Mouse (Mus musculus): ENCODE results near the gene Gm11213. TPM values are rescaled to one million over a fixed set of nuclear protein-coding genes. Genes with fewer than 3 reads are reported as not detected.

Gene Gm11213
- total and polyA plus RNA-seq, 3 experiments: not detected

DNA sequence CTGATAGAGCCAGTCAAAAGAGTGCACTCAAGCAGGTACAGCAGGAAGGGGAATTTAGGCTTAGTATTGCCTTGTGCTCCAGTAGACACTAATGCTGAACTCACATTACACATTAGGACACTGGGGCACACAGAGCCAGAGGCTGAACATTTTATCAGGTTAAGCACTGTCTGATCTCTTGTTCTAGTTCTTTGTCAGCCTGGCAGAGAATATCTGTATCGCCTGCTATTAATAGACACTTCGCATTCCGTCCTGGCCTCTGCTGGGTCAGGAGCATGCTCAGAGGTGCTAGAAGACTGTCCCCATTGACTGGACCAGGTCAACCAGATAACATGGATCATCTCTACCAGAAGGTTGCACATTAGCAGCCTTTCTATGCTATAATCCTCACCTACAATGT, 484 bp upstream of the Gm11213 start:
- no peak for TF ChIP-seq CTCF (IDR thresholded peaks at IDR 0.05; ENCODE audit: low read depth, low read length)
- no peak for TF ChIP-seq POLR2AphosphoS5 (IDR thresholded peaks at IDR 0.05; ENCODE audit: insufficient replicate concordance, low read depth, low read length)
- TF ChIP-seq GATA2 (IDR thresholded peaks at IDR 0.05; ENCODE audit: borderline replicate concordance, low read depth, low read length): no peak
- TF ChIP-seq GATA1 (IDR thresholded peaks at IDR 0.05; ENCODE audit: borderline replicate concordance, low read length): no peak
- no peak for TF ChIP-seq TAL1 (conservative IDR thresholded peaks at IDR 0.05; ENCODE audit: low read depth, low read length)
- Histone ChIP-seq H3K9me3 (replicated peaks) (peaks cover 16% of the 10 kb centered on the region), H3K27me3 (ENCODE audit: insufficient read depth, low read length) (no peaks in the 10 kb centered on the region), H3K4me3 (ENCODE audit: low read depth, low read length) (no peak overlapping the region), H3K4me1 (ENCODE audit: insufficient read depth, low read depth, low read length) (no peaks in the 10 kb centered on the region), H3K36me3 (replicated peaks) (no peaks in the 10 kb centered on the region)
- no peak for DNase-seq (ENCODE audit: low spot score)
- no peak for ATAC-seq (ENCODE audit: extremely low read depth, insufficient number of reproducible peaks, low FRiP score, poor library complexity, severe bottlenecking)

DNA sequence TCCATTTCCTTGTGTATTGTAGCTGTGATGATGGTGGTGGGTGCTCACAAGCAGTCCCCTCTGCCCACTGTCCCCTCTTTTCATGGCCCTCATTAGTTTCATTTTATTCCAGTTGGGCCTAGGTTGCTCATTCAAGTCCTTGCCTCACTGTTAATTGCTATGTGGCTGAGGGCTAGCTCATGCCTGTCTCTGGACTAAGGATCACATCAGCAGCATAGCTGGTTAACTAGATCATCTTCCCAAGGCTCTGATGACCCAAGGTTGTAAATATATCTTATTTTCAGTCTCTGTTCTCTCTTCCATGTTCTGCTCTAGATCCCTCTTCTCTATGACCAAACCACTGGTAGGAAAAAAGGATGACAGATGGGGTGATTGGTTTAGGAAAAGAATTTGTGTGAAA, 3.8 kb downstream of the Gm11213 start:
- H3K4me1 ChIP-seq (ENCODE audit: insufficient read depth, low read depth, low read length): no peaks in the 10 kb centered on the region
- H3K4me3 ChIP-seq (ENCODE audit: low read depth, low read length): no peak overlapping the region
- no peaks in the 10 kb centered on the region for H3K27me3 ChIP-seq (ENCODE audit: insufficient read depth, low read length)
- no peaks in the 10 kb centered on the region for H3K36me3 ChIP-seq (replicated peaks)
- TF ChIP-seq GATA1 (IDR thresholded peaks at IDR 0.05; ENCODE audit: borderline replicate concordance, low read length): no peak
- ATAC-seq (ENCODE audit: extremely low read depth, insufficient number of reproducible peaks, low FRiP score, poor library complexity, severe bottlenecking) (no peak), DNase-seq (ENCODE audit: low spot score) (no peak)
- peaks cover 23% of the 10 kb centered on the region for H3K9me3 ChIP-seq (replicated peaks)

DNA sequence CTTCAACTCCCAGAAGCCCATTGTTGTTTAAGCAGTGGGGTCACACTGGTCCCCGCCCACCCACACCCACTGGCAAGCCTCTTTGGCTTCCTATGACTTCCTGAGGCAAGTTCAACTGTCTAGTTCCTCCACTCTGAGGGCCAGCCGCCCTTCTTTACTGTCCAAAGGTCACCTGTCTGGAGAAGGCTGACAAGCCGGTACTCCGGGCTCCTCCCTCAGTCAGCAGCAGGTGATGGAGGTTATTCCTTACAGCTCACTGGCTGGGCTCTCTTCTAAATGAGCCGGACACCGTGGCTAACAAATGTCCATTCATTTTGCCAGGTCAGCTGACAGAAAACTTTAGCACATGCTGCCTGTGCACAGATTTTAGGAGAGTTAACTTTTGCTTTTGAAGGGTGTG, 4.3 kb downstream of the Gm11213 start:
- TF ChIP-seq GATA2 (IDR thresholded peaks at IDR 0.05; ENCODE audit: borderline replicate concordance, low read depth, low read length) (no peak), POLR2AphosphoS5 (IDR thresholded peaks at IDR 0.05; ENCODE audit: insufficient replicate concordance, low read depth, low read length) (no peak), GATA1 (IDR thresholded peaks at IDR 0.05; ENCODE audit: borderline replicate concordance, low read length) (no peak), TAL1 (conservative IDR thresholded peaks at IDR 0.05; ENCODE audit: low read depth, low read length) (no peak), CTCF (IDR thresholded peaks at IDR 0.05; ENCODE audit: low read depth, low read length) (no peak)
- ATAC-seq (ENCODE audit: extremely low read depth, insufficient number of reproducible peaks, low FRiP score, poor library complexity, severe bottlenecking) (no peak), DNase-seq (ENCODE audit: low spot score) (no peak)
- peaks cover 25% of the 10 kb centered on the region for H3K9me3 ChIP-seq (replicated peaks)
- no peaks in the 10 kb centered on the region for H3K4me1 ChIP-seq (ENCODE audit: insufficient read depth, low read depth, low read length)
- no peaks in the 10 kb centered on the region for H3K27me3 ChIP-seq (ENCODE audit: insufficient read depth, low read length)
- H3K36me3 ChIP-seq (replicated peaks): no peaks in the 10 kb centered on the region
- no peak overlapping the region for H3K4me3 ChIP-seq (ENCODE audit: low read depth, low read length)

DNA sequence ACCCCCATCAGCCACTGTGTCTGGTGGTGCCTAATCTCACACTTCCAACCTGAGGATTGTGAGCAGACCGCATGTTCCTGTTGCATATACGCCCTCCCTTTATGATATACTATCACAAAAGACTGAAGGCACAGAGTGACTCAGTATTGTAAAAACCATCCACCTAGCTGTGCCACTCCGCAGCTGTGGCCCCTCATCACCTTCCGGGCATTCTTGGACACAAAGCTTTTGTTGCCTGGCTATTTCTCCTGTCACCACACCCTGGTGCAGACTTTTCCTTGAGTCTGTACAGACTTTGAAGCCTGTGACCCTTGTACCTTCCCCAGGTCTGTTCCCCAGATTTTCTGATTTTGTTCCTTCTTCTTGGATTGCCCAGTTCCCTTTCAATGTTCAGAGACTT, 9.1 kb downstream of the Gm11213 start:
- ATAC-seq (ENCODE audit: extremely low read depth, insufficient number of reproducible peaks, low FRiP score, poor library complexity, severe bottlenecking): no peak

DNA sequence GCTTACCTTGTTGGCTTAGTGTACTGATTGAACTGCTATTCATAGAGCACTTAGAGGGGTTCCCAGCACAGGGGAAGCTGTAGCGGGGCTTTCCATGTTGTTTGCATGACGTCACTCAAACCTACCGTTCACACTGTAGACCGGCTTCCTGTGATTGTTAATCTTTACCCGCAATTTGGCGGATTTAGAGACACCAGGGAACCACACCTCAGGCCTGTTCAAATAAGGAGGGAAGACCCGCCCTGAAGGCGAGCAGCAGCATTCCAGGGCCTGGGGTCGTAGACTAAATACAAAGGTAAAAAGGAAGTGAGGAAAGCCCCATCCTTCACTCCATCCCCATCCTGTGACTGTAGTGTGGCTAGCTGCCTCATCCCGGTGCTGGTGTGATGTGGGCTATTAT, 9.8 kb downstream of the Gm11213 start:
- H3K36me3 ChIP-seq (replicated peaks): no peaks in the 10 kb centered on the region
- DNase-seq (ENCODE audit: low spot score) (no peak), ATAC-seq (ENCODE audit: extremely low read depth, insufficient number of reproducible peaks, low FRiP score, poor library complexity, severe bottlenecking) (no peak)
- H3K4me1 ChIP-seq (ENCODE audit: insufficient read depth, low read depth, low read length): no peaks in the 10 kb centered on the region
- H3K9me3 ChIP-seq (replicated peaks): peaks cover 30% of the 10 kb centered on the region
- H3K4me3 ChIP-seq (ENCODE audit: low read depth, low read length): no peak overlapping the region
- no peaks in the 10 kb centered on the region for H3K27me3 ChIP-seq (ENCODE audit: insufficient read depth, low read length)
- TF ChIP-seq GATA1 (IDR thresholded peaks at IDR 0.05; ENCODE audit: borderline replicate concordance, low read length) (no peak), TAL1 (conservative IDR thresholded peaks at IDR 0.05; ENCODE audit: low read depth, low read length) (no peak), GATA2 (IDR thresholded peaks at IDR 0.05; ENCODE audit: borderline replicate concordance, low read depth, low read length) (no peak), POLR2AphosphoS5 (IDR thresholded peaks at IDR 0.05; ENCODE audit: insufficient replicate concordance, low read depth, low read length) (no peak)

More for the DNA sequence above, 9.1 kb downstream of the Gm11213 start:
- Histone ChIP-seq H3K27me3 (ENCODE audit: insufficient read depth, low read length) (no peaks in the 10 kb centered on the region), H3K4me1 (ENCODE audit: insufficient read depth, low read depth, low read length) (no peaks in the 10 kb centered on the region), H3K4me3 (ENCODE audit: low read depth, low read length) (no peak overlapping the region), H3K9me3 (replicated peaks) (peaks cover 32% of the 10 kb centered on the region), H3K36me3 (replicated peaks) (no peaks in the 10 kb centered on the region)
- TF ChIP-seq GATA1 (IDR thresholded peaks at IDR 0.05; ENCODE audit: borderline replicate concordance, low read length) (no peak), GATA2 (IDR thresholded peaks at IDR 0.05; ENCODE audit: borderline replicate concordance, low read depth, low read length) (no peak), POLR2AphosphoS5 (IDR thresholded peaks at IDR 0.05; ENCODE audit: insufficient replicate concordance, low read depth, low read length) (no peak), TAL1 (conservative IDR thresholded peaks at IDR 0.05; ENCODE audit: low read depth, low read length) (no peak), CTCF (IDR thresholded peaks at IDR 0.05; ENCODE audit: low read depth, low read length) (no peak)
- no peak for DNase-seq (ENCODE audit: low spot score)

DNA sequence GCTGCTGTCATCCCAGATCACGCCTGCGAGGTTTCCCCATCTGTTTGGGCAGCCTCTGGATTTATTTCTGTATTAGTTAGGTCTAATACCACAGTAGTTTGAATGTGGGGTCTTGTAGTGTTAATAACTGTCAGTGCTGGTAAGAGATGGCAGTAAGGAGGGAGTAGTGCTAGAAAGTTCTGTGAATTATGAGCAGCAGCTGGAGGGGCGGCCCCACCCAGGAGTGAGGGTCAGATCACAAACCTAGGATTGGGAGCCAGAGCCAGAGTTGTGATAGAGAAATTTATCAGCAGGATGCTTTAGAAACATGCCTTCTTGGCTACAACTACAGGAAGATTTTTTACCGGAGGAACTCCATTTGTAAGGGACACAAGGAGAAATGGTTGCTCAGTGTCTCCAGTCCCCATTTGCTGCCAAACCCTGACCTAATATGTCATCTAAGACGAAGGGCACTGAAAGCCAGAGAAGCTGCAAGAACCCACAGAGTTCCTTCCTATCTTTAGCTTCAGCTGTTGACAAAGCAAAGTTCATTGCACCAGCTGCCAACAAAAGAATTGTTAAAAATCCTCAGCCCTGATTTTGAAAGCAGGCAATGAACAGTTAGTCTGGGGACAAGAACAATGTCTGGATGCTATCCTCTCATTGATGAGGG, 10.5 kb downstream of the Gm11213 start:
- TF ChIP-seq POLR2AphosphoS5 (IDR thresholded peaks at IDR 0.05; ENCODE audit: insufficient replicate concordance, low read depth, low read length): no peak
- no peak for TF ChIP-seq GATA1 (IDR thresholded peaks at IDR 0.05; ENCODE audit: borderline replicate concordance, low read length)
- no peak for TF ChIP-seq GATA2 (IDR thresholded peaks at IDR 0.05; ENCODE audit: borderline replicate concordance, low read depth, low read length)
- no peak for TF ChIP-seq TAL1 (conservative IDR thresholded peaks at IDR 0.05; ENCODE audit: low read depth, low read length)
- no peak for TF ChIP-seq CTCF (IDR thresholded peaks at IDR 0.05; ENCODE audit: low read depth, low read length)

More for the DNA sequence above, 10.5 kb downstream of the Gm11213 start:
- Histone ChIP-seq H3K27me3 (ENCODE audit: insufficient read depth, low read length) (no peaks in the 10 kb centered on the region), H3K4me3 (ENCODE audit: low read depth, low read length) (no peak overlapping the region), H3K36me3 (replicated peaks) (no peaks in the 10 kb centered on the region), H3K9me3 (replicated peaks) (peaks cover 24% of the 10 kb centered on the region), H3K4me1 (ENCODE audit: insufficient read depth, low read depth, low read length) (no peaks in the 10 kb centered on the region)
- ATAC-seq (ENCODE audit: extremely low read depth, insufficient number of reproducible peaks, low FRiP score, poor library complexity, severe bottlenecking) (no peak), DNase-seq (ENCODE audit: low spot score) (no peak)

Measured in G1E (cell line).